Mouse (Mus musculus): ENCODE measurements around the gene Zbtb42. TPM values are rescaled to one million over a fixed set of nuclear protein-coding genes. Genes with fewer than 3 reads are reported as not detected.

The Zbtb42 gene
- under 1 TPM; 0.61 to 0.97 TPM for total RNA-seq (2021)
- long read RNA-seq, partial matches to known transcripts: 0 of 1 reads
- long read RNA-seq, other reads (novel, unspliced or antisense): 0 of 1 reads

DNA sequence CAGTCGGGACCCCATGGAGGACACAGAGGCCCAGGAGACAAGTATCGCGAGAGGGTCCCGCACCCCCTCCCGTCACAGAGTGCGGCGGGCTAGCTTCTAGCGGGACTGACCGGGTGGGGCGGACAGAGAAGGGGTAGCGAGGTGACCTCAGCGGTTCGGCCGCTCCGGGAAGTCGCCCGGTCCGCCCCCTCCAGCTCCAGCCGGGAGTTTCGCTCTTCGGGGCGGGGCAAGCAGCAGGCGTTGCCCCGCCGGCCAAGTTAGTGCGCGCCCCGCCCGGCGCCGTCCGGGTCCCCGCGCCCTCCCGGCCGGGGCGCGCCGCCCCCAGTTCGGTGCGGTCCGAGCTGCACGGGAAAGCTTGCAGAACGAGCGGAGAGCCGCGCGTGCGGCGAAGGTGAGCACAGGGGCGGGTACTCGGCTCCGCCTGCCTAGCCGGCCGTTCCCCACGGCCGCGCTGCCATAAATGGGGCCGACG is at the start of gene Zbtb42:
Gene Zbtb42 (plus strand): TSS at position 274 of the 472 bp plus-strand sequence.
- no peak for DNase-seq (ENCODE audit: low spot score in 2 of 2)

GRCm38 (mm10) chr12:112628928-112629721 is 49.5 kb upstream of the Zbtb42 start:
- peak; percentile 35 to 63 for DNase-seq (ENCODE audit: low spot score in 2 of 2)

DNA sequence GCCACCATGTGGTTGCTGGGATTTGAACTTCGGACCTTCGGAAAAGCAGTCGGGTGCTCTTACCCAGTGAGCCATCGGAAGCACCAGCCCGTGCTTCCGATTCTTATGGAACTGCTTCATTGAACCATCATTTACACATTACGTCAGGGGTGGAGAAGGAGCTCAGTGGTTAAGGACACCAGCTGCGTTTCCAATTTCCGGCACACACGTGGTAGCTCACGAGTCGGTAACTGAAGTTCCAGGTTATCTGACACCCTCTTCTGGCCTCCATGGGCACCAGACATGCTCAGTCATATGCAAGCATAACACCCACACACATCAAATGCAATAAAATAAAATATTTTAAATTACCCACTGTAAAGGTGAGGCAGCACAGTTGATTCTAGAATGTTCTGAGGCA is 48.6 kb upstream of the Zbtb42 start:
- DNase-seq (ENCODE audit: low spot score in 2 of 2): no peak

DNA sequence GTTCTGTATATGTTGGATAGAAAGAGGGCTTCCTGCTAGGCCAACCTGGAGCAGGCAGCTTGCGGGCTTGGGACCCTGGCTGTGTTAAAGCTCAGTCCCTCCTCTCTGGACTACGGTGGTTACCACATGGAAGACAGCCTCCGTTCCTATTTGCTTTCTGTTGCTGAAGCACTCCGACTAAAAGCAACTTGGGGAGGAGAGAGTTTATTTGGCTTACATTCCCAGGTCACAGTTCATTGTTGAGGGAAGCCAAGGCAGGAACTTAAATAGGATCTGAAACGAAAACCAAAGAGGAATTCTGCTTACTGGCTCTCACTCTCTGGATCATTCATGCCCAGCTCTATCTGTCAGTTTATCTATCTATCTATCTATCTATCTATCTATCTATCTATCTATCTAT is 47.8 kb upstream of the Zbtb42 start:
- no peak for DNase-seq (ENCODE audit: low spot score in 2 of 2)

GRCm38 (mm10) chr12:112631472-112631871 is 47.2 kb upstream of the Zbtb42 start:
- DNase-seq (ENCODE audit: low spot score in 2 of 2): no peak

DNA sequence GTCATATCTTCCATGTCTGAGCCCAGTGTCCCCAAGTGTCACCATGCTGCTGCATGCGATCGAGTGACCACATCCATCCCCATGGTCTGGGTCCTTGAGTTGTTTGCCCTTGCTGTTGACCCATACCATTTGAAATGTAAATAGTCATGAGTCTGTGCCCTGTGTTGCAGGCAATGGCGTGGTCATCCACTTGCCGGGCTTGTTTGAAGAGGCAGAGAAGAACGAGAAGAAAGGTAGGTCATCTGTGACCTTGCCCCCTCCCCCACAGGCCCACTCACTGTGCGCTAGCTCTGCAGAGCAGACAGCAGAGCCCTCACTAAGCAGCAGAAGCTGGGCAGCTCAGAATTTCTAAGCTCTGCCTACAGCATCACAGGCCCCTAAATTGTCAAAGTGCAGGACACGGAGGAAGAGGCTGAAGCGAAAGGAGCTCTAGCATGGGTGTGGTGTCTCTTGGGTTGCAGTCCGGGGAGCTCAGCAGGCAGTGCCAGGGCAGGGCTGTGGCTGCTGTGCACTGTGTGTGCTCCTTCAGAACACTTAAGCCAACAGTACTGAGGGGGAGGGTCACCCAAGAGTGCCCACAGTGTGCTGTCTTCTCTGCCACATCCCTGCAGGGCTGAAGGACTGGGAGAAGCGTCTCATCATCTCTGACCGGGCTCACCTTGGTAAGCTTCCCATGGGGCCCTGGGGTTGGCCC is 46.4 kb upstream of the Zbtb42 start:
- no peak for DNase-seq (ENCODE audit: low spot score in 2 of 2)

DNA sequence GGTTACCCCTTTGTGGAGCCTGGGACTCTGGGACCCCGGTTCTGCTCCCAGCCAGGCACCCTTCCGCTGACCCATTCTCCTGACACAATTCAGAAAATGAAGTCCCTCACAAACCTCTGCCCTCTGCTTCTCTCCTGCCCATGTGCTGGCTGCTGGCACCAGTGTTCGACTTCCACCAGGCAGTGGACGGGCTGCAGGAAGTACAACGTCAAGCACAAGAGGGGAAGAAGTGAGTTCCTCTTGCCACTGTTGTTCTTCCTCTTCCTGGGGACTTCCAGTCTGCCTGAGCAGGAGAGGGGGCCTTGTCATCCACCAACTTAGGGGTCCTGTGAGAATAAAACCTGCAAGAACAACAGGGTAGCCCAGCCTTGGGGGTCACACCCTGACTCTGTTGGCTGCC is 45.7 kb upstream of the Zbtb42 start:
- DNase-seq (ENCODE audit: low spot score in 2 of 2): no peak

DNA sequence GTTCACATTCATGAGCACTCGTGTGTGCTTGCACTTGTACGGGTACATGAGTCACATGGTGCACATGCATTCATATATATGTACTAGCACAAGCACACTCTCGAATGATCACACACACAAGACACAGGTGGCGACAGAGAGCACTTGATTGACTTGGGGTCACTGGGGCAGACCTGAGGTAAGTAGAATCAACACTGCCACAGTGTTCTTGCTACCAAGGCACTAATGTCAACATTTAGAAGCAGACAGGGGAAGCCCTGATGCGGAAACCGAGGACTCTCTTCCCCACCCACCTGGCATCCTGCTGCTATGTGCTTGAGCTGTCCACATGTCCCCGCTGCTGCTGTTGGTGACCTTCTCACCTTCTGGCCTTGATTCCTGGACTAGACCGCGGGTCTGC is 44.9 kb upstream of the Zbtb42 start:
- DNase-seq (ENCODE audit: low spot score in 2 of 2): no peak

- no peak for DNase-seq (ENCODE audit: low spot score in 2 of 2)
These were observed 39.1 kb upstream of the Zbtb42 start for GRCm38 (mm10) chr12:112639526-112639925.

DNA sequence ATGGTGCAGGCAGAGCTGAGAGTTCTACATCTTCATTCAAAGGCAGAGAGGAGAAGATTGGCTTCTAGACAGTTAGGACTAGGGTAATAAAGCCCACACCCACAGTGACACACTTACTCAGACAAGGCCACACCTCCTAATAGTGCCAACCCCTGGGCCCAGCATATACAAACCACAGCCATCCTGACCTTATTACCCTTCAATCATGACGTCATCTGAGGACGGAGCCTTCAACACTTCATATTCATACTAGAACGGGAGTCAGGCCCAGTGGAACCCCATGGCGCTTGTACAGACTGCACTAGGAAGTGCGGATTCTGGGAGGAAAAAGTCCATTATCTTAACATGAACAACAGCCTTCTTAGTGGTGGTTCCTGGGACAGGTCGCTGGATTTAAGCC is 35.5 kb upstream of the Zbtb42 start:
- no peak for DNase-seq (ENCODE audit: low spot score in 2 of 2)

DNA sequence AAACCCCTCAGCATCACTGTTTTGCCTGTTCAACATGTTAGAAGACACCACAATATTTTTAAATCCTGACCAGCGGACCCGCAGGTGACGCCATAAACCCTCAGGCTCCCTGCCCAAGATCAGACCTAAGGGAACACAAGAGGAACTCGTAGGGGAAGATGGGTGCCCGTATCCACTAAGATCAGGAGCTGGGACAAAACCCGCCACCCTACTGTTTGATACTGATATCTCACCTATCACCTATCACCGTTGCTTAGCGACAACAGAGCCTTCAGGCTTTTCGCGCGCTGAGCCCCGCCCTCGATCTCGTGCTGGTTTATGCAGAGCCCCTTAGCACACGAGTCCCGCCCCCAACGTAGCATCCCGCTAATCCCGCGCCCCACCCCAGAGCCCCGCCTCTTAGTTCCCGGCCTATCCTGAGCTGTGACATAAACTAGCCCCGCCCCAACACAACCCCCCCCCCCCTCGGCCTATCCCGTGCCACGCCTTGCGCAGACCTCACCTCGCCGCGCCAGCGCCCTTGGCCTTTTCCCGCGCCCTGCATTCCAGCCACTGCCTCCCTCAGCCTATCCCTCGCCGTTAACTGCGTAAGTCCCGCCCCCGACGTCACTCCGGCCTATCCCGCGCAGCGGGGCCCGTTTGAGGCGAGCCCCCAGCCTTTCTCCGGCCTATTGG is 34.3 kb upstream of the Zbtb42 start, which contains the start of gene Siva1:
Gene Siva1 (plus strand): TSS at position 500 of the 675 bp plus-strand sequence.
- DNase-seq (ENCODE audit: low spot score in 2 of 2): peak; percentile 97

DNA sequence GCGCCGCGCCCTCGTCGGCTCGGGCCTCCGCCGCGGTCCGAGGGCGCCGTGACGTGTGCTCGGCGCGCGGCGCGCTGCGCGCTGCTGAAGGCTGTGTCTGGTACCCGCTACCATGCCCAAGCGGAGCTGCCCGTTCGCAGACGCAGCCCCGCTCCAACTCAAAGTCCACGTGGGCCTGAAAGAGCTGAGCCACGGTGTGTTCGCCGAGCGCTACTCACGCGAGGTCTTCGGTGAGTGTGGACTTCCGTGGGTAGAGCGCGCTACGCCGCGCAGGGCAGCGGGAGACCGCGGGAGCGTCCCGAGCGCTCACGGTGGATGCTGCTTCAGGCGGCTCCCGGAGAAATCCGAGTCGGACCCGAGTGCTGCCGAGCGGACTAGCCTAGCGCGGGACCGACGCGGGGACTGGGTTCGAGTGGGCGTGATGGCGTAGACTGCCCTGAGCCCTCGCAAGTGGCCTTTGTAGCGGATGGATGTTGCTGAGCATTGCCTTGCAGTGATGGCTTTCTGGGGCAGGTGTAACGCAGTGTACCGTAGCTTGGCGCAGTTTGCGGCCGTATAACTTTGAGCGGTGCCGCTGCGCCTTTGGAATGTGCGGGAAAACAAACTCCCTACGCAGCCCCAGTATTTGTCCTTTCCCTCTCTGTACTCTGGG is 33.6 kb upstream of the Zbtb42 start:
- DNase-seq (ENCODE audit: low spot score in 2 of 2): no peak

- no peak for DNase-seq (ENCODE audit: low spot score in 2 of 2)
These were observed 32.5 kb upstream of the Zbtb42 start for GRCm38 (mm10) chr12:112646139-112646538.

- DNase-seq (ENCODE audit: low spot score in 2 of 2): no peak
These were observed 30.5 kb upstream of the Zbtb42 start for GRCm38 (mm10) chr12:112648081-112648480.

- DNase-seq (ENCODE audit: low spot score in 2 of 2): no peak
These were observed 26.7 kb upstream of the Zbtb42 start for GRCm38 (mm10) chr12:112651778-112652439.

DNA sequence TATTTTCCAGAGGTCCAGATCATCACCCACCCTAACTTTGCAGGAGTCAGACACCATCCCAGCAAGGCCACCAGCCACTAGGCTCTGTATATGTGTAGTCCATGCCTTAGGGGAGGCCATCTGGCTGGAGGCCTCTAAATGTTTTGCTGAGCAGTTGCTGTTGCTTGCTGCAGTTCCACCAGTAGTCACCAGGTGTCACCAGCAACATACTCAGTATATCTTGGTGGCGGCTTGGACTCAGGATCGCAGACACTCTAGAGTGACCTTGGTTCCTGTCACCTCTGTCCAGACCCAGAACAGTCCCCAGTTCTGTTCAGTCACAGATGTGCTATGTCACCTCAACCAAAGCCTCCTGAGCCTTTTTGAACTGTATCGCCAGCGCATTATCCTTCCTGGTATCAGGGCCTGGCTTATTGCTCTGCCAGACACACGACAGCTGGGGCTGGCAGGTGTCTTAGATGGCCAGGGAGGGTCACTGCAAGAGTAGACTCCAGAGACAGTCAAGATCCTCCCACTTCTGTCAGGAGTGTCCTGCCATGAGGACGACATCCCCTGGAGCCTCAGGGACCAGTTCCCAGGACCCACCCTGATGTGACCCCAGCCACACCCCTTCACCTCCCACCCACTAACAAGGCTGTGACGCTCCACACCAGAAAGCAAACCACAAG is 25.3 kb upstream of the Zbtb42 start:
- DNase-seq (ENCODE audit: low spot score in 2 of 2): peak; percentile 73 to 93

DNA sequence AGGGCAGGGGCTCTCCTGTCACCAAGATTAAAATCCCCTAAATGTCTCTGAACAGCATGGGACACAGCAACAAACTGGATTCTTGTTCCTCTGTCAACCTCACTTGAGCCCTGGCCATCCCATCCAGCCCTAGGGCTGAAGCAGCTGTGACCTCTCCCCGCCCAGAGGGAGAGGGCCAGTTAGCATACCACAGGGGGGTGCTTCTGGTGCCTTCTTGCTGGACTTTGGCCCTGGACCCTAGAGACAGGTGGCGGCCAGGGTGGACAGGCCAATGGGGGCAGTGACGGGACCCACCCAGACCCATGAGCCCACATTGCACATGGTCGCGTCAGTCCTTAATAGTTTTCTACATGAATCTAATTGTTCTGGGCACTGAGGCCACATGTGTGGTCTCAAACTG is 24.6 kb upstream of the Zbtb42 start:
- DNase-seq (ENCODE audit: low spot score in 2 of 2): no peak

GRCm38 (mm10) chr12:112658619-112659018 is 20.0 kb upstream of the Zbtb42 start:
- DNase-seq (ENCODE audit: low spot score in 2 of 2): no peak

DNA sequence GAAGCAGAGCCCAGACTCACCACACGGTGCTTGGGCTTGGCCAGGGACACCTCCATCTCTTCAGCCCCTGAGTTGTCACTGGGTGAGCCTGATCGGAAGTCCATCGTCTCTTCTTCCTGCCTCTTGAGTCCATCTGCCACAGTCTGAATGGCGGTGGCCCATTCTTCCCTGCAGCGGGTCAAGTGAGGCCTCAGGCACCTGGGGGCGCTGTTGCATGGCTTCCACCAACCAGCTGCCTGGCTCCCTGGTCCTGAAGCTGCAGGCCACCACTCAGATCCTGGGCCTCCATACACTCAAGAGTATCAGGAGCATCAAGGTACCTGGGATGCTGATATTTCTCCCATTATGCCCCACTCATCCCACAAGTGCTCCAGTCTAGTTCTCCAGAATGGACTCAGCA is 19.5 kb upstream of the Zbtb42 start:
- DNase-seq (ENCODE audit: low spot score in 2 of 2): peak in 1 of 2 experiments; percentile 56
